Mouse (Mus musculus): ENCODE measurements around the gene Samd15.

The Samd15 gene

DNA sequence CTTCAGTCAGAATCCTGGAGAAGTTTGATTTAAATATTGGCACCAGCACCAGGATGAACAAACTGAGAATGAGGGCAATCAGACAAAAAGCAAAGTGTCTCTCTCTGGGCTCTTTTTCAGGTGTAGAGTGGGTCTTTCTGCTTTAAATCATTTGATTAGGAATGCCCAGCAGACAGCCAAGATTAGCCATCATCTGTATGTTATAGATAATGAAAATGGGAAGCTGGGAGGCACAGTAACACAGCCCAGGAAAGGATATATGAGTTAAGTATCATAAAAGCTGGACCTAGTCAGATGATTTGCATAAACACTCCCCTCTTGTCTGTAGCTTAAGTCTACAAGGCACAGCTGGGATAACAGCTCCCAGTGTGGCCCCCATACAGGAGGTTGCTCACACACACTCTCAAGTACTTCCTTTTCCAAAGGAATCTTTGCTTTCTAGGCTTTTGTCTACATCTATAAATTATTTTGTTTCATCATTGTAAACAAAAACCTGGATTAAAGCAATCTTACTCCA is 30.9 kb downstream of the Samd15 start:
- DNase-seq = no peak

DNA sequence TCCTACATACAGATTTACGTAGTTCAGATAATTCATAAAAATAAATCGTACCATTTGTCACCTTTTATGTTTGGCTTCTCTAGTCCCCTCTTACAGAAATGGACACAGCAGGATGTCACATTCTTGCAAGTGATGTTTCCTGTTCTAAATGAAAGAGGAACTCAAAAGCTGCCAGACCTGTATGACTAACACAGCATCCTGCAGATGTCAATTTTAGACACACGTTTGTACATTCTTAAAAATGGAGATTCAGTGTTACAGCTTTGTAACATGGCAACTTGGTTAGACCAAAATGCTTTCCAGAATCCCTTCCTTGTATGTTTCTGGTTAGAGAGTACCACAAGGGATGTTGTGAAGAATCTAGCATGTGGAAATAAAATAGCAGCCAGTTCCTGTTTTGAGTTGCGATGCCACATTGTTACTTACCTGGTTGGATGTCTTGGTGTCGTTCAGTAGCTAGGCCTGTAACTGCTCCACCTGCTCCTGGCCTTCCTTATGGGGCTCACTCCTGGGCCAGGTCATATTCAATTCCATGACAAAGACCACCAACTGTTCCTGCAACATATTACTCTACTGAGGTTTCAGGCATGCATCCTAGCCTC is 37.5 kb downstream of the Samd15 start:
- DNase-seq = no peak

DNA sequence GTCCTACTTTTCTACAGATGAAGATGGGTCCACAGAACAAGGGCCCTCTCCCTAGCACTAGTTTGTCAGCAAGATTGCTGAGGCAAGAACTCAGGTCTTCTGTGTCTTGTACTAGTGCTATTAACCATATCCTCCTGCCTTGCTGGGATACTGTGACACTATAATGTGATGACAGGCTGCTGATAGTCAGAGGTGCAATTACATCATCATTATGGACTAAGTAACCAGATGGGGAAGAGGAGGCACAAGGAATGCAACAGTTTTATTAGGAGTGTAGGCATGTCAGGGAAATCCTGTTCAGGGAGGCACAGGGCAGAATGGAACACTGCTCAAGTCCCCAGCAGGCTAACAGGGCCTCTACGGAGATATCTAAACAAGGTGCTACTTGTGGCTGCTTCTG is 39.1 kb downstream of the Samd15 start, which contains the start of gene Noxred1:
Noxred1 (minus strand) TSS at position 101 of the 400 bp plus-strand sequence.
- DNase-seq = no peak

DNA sequence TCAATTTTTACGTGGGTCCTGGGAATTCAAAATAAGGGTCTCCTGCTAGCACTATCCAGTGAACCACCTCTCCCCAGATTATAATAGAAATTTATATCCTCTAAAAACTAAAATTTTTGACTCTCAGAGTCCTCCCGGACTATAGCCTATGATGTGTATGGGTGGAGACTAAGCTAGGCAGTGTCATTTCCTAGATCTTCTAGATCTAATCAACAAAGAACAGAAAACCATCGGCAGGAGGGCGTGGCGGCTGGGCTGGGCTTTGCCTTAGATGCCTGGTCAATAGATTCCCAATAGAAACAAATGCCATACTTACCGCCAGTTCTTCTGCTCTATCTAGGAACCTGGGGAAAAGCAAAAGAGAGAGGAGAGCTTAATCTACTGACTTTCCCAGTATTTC is 50.6 kb downstream of the Samd15 start:
- no peak for DNase-seq

DNA sequence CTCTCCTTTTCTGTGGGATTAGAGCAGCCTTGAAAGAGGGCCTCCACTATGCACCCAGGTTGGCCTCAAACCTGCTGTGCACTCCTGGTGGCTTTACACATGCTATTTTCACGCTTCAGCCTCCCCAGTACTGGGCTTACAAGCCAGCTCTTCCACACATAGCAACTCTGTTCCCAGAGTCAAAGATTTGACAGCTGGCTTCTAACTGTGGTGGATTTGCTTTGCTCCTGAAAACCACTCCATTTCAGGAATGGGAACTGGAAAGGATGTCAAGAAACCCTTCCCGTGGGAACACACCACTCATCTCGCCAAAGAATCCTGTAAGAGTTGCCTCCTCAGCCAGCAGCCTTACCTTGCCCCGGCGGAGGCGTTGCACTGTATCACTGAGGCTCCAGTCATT is 54.4 kb downstream of the Samd15 start:
- no peak for DNase-seq

DNA sequence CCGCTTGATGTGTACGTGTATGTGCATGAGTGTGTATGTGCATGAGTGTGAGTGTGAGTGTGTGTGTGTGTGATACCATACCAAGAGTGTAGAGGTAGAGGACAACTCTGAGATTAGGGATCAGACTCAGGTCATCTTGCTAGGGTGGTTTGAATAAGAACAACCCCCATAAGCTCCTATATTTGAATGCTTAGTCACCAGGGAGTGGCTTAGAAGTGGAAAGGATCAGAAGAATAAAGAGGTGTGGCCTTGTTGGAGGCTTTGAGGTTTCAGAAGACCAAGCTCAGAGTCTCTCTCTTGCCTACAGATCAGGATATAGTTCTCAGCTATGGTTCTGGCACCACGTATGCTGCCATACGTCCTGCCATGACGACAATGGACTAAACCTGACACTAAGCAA is 57.1 kb downstream of the Samd15 start:
- DNase-seq = no peak

DNA sequence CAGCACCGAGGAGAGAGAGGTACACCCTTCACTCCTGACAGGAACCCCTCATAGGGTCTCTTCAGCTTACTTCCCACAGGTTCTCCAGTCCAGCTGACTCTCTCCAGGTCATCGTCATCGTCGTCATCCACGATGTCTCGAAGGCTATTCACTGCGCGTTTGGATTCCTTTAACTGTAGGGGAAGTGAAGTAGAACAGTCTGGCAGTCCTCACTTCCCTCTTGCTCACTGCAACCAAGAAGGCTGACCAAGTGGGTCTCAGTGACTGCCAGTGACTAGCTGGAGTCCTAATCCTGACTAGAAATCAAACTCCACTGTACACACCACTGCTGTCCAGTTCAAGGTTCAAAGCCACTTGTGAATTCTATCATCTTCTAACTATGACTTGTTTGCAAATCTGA is 61.0 kb downstream of the Samd15 start:
- no peak for DNase-seq

Data from lung, postnatal 4 days (tissue).